Mouse (Mus musculus): Measurements from ENCODE around the gene Necab2.

Necab2 gene

GRCm38 (mm10) chr8:119446211-119446989, at the start of gene Necab2:
Necab2 (plus strand) TSS chr8:119446719.
- peak; percentile 96 for DNase-seq

GRCm38 (mm10) chr8:119398558-119398957, 48.0 kb upstream of the Necab2 start:
- no peak for DNase-seq

GRCm38 (mm10) chr8:119399255-119399654, 47.3 kb upstream of the Necab2 start:
- DNase-seq, result no peak

GRCm38 (mm10) chr8:119400122-119400671, 46.3 kb upstream of the Necab2 start:
- no peak for DNase-seq

- DNase-seq, result no peak
Observed at GRCm38 (mm10) chr8:119400904-119401303, 45.6 kb upstream of the Necab2 start.

GRCm38 (mm10) chr8:119403912-119404311, 42.6 kb upstream of the Necab2 start:
- DNase-seq, result no peak

- DNase-seq, result no peak
Observed at GRCm38 (mm10) chr8:119404648-119405047, 41.9 kb upstream of the Necab2 start.

- no peak for DNase-seq
Observed at GRCm38 (mm10) chr8:119408311-119408710, 38.2 kb upstream of the Necab2 start.

- DNase-seq, result no peak
Observed at GRCm38 (mm10) chr8:119412037-119412734, 34.3 kb upstream of the Necab2 start.

GRCm38 (mm10) chr8:119412735-119413498, 33.6 kb upstream of the Necab2 start:
- DNase-seq, result peak; percentile 79

- no peak for DNase-seq
Observed at GRCm38 (mm10) chr8:119413605-119414004, 32.9 kb upstream of the Necab2 start.

GRCm38 (mm10) chr8:119420318-119420717, 26.2 kb upstream of the Necab2 start:
- no peak for DNase-seq

GRCm38 (mm10) chr8:119421603-119422122, 24.9 kb upstream of the Necab2 start:
- DNase-seq, result no peak

GRCm38 (mm10) chr8:119422123-119422711, 24.3 kb upstream of the Necab2 start:
- DNase-seq, result no peak

- DNase-seq, result no peak
Observed at GRCm38 (mm10) chr8:119423631-119424141, 22.8 kb upstream of the Necab2 start.

- DNase-seq, result no peak
Observed at GRCm38 (mm10) chr8:119424199-119424733, 22.3 kb upstream of the Necab2 start.

- no peak for DNase-seq
Observed at GRCm38 (mm10) chr8:119424740-119425139, 21.8 kb upstream of the Necab2 start.

- no peak for DNase-seq
Observed at GRCm38 (mm10) chr8:119425533-119425932, 21.0 kb upstream of the Necab2 start.

GRCm38 (mm10) chr8:119426069-119426735, 20.3 kb upstream of the Necab2 start:
- no peak for DNase-seq

- no peak for DNase-seq
Observed at GRCm38 (mm10) chr8:119427634-119428349, 18.7 kb upstream of the Necab2 start.

- no peak for DNase-seq
Observed at GRCm38 (mm10) chr8:119428350-119428740, 18.2 kb upstream of the Necab2 start.
